Mouse (Mus musculus) c-Kit-negative CD71-positive TER-119-positive erythroid progenitor cells, embryonic 14.5 days (primary cell): ENCODE results near the gene Ndufaf2.

ENCODE experiments used
- DNase-seq: peaks from one replicate; pipeline ENCODE4 v3.0.0-alpha.2; 2013; ENCODE audit warnings: low read depth, low spot score

Gene Ndufaf2

GRCm38 (mm10) chr13:108086036-108086435, 72.4 kb downstream of the Ndufaf2 start:
- no peak for DNase-seq

GRCm38 (mm10) chr13:108084086-108084485, 74.3 kb downstream of the Ndufaf2 start:
- no peak for DNase-seq

- DNase-seq = no peak
Measured at GRCm38 (mm10) chr13:108077901-108078300, 80.5 kb downstream of the Ndufaf2 start.

- no peak for DNase-seq
Measured at GRCm38 (mm10) chr13:108077476-108077875, 80.9 kb downstream of the Ndufaf2 start.

- no peak for DNase-seq
Measured at GRCm38 (mm10) chr13:108070171-108070570, 88.3 kb downstream of the Ndufaf2 start.

- no peak for DNase-seq
Measured at GRCm38 (mm10) chr13:108069151-108069550, 89.3 kb downstream of the Ndufaf2 start.

- no peak for DNase-seq
Measured at GRCm38 (mm10) chr13:108066021-108066420, 92.4 kb downstream of the Ndufaf2 start.

- no peak for DNase-seq
Measured at GRCm38 (mm10) chr13:108064331-108064730, 94.1 kb downstream of the Ndufaf2 start.

- no peak for DNase-seq
Measured at GRCm38 (mm10) chr13:108063374-108064134, 94.9 kb downstream of the Ndufaf2 start.

- no peak for DNase-seq
Measured at GRCm38 (mm10) chr13:108062900-108063299, 95.5 kb downstream of the Ndufaf2 start.

- no peak for DNase-seq
Measured at GRCm38 (mm10) chr13:108060936-108061578, 97.4 kb downstream of the Ndufaf2 start.

GRCm38 (mm10) chr13:108060286-108060885, 98.0 kb downstream of the Ndufaf2 start:
- no peak for DNase-seq

GRCm38 (mm10) chr13:108056896-108057295, 101.5 kb downstream of the Ndufaf2 start:
- no peak for DNase-seq

- DNase-seq = no peak
Measured at GRCm38 (mm10) chr13:108047364-108047763, 111.1 kb downstream of the Ndufaf2 start.

- DNase-seq = no peak
Measured at GRCm38 (mm10) chr13:108046891-108047290, 111.5 kb downstream of the Ndufaf2 start.

- DNase-seq = no peak
Measured at GRCm38 (mm10) chr13:108046071-108046470, 112.4 kb downstream of the Ndufaf2 start.

- no peak for DNase-seq
Measured at GRCm38 (mm10) chr13:108045646-108046045, 112.8 kb downstream of the Ndufaf2 start.

GRCm38 (mm10) chr13:108044222-108044941, 114.0 kb downstream of the Ndufaf2 start, which contains the start of gene Smim15:
Gene Smim15, plus strand, starts transcription at chr13:108044446.
- peak; percentile 78 for DNase-seq

GRCm38 (mm10) chr13:108043431-108044221, 114.8 kb downstream of the Ndufaf2 start:
- DNase-seq = peak; percentile 13

GRCm38 (mm10) chr13:108041358-108041757, 117.1 kb downstream of the Ndufaf2 start:
- DNase-seq = no peak

GRCm38 (mm10) chr13:108040451-108040850, 118.0 kb downstream of the Ndufaf2 start:
- no peak for DNase-seq
